Mouse (Mus musculus) C2C12 (cell line): ENCODE results near the gene CN725425. TPM values are rescaled to one million over a fixed set of nuclear protein-coding genes. Genes with fewer than 3 reads are reported as not detected.

Experiments used
- H3K27me3 ChIP-seq: one replicate; pipeline ENCODE4 v1.6.1; 2011; ENCODE audit not compliant: control insufficient read depth, insufficient read depth, insufficient read length
- H3K36me3 ChIP-seq: one replicate; pipeline ENCODE4 v1.6.1; 2011; ENCODE audit not compliant: control insufficient read depth, insufficient read depth
- H3K4me3 ChIP-seq: one replicate; pipeline ENCODE4 v1.5.1; 2011; ENCODE audit warnings: mild to moderate bottlenecking, control low read depth; ENCODE audit not compliant: poor library complexity, insufficient read depth, severe bottlenecking
- H3K79me2 ChIP-seq: one replicate; pipeline ENCODE4 v1.6.1; 2011; ENCODE audit not compliant: control insufficient read depth, insufficient read depth
- H3K79me3 ChIP-seq: one replicate; pipeline ENCODE4 v1.6.1; 2011; ENCODE audit warnings: low read depth, control low read depth
- H3ac ChIP-seq: one replicate; pipeline ENCODE3; 2011; ENCODE audit warnings: low read depth; ENCODE audit not compliant: control insufficient read depth, insufficient read length
- CEBPB ChIP-seq: IDR thresholded peaks from one replicate; pipeline ENCODE4 v1.6.1; 2011; ENCODE audit warnings: low read depth, mild to moderate bottlenecking, control low read depth, moderate library complexity
- CTCF ChIP-seq: IDR thresholded peaks from one replicate; pipeline ENCODE4 v1.5.1; 2011; ENCODE audit not compliant: control insufficient read depth, insufficient read depth, insufficient read length
- FOSL1 ChIP-seq: IDR thresholded peaks from one replicate; pipeline ENCODE4 v1.8.0; 2011; ENCODE audit warnings: mild to moderate bottlenecking, low read length; ENCODE audit not compliant: poor library complexity, insufficient read depth, severe bottlenecking
- MAX ChIP-seq: IDR thresholded peaks from one replicate; pipeline ENCODE4 v1.6.1; 2011; ENCODE audit warnings: mild to moderate bottlenecking, control low read depth
- MYOD1 ChIP-seq: IDR thresholded peaks from one replicate; pipeline ENCODE4 v1.6.1; 2011; ENCODE audit warnings: low read depth; ENCODE audit not compliant: control insufficient read depth, insufficient read length
- MYOG ChIP-seq: IDR thresholded peaks from one replicate; pipeline ENCODE4 v1.6.1; 2011; ENCODE audit not compliant: control insufficient read depth, insufficient read length; ENCODE audit errors: extremely low read depth
- USF1 ChIP-seq: IDR thresholded peaks from one replicate; pipeline ENCODE4 v1.6.1; 2011; ENCODE audit warnings: low read depth, mild to moderate bottlenecking, control low read depth, moderate library complexity
- polyA plus RNA-seq: library from polyadenylated mRNA; unstranded; fragments of >200 nt; fragmentation: generic; extraction: Trizol; gene quantifications from one replicate; pipeline ENCODE4 v1.2.1, GENCODE M21; 2012; ENCODE audit warnings: missing spikeins

CN725425 gene
- polyA plus RNA-seq, 1 experiment = not detected

- Histone ChIP-seq H3K36me3 (no peaks in the 10 kb centered on the region), H3K79me2 (no peaks in the 10 kb centered on the region), H3K27me3 (no peaks in the 10 kb centered on the region), H3ac (no peak overlapping the region), H3K4me3 (no peak overlapping the region), H3K79me3 (no peaks in the 10 kb centered on the region)
- TF ChIP-seq MAX (no peak), USF1 (no peak), CTCF (no peak), FOSL1 (no peak), CEBPB (no peak), MYOG (no peak), MYOD1 (no peak)
Observed at GRCm38 (mm10) chr15:91240683-91241335, 41.5 kb downstream of the CN725425 start.

- Histone ChIP-seq H3K27me3 (no peaks in the 10 kb centered on the region), H3ac (no peak overlapping the region), H3K36me3 (no peaks in the 10 kb centered on the region), H3K79me3 (no peaks in the 10 kb centered on the region), H3K4me3 (no peak overlapping the region), H3K79me2 (no peaks in the 10 kb centered on the region)
- TF ChIP-seq MYOG = no peak
- no peak for TF ChIP-seq FOSL1
- TF ChIP-seq CTCF = no peak
- TF ChIP-seq USF1 = no peak
- TF ChIP-seq MAX = no peak
- no peak for TF ChIP-seq MYOD1
- TF ChIP-seq CEBPB = no peak
Observed at GRCm38 (mm10) chr15:91250815-91251214, 51.5 kb downstream of the CN725425 start.

- no peak for TF ChIP-seq MYOD1
- TF ChIP-seq USF1 = no peak
- no peak for TF ChIP-seq MYOG
- Histone ChIP-seq H3K36me3 (no peaks in the 10 kb centered on the region), H3K79me3 (no peaks in the 10 kb centered on the region), H3K4me3 (no peak overlapping the region), H3ac (no peak overlapping the region), H3K79me2 (no peaks in the 10 kb centered on the region), H3K27me3 (no peaks in the 10 kb centered on the region)
Observed at GRCm38 (mm10) chr15:91251544-91252408, 52.5 kb downstream of the CN725425 start.

GRCm38 (mm10) chr15:91252956-91253355 is 53.7 kb downstream of the CN725425 start:
- Histone ChIP-seq H3K36me3 (no peaks in the 10 kb centered on the region), H3K79me3 (no peaks in the 10 kb centered on the region), H3K4me3 (no peak overlapping the region), H3K79me2 (no peaks in the 10 kb centered on the region), H3K27me3 (no peaks in the 10 kb centered on the region), H3ac (no peak overlapping the region)
- TF ChIP-seq CTCF = no peak
- TF ChIP-seq CEBPB = no peak
- no peak for TF ChIP-seq USF1
- no peak for TF ChIP-seq MYOD1
- TF ChIP-seq MAX = no peak
- no peak for TF ChIP-seq FOSL1
- no peak for TF ChIP-seq MYOG

- Histone ChIP-seq H3K36me3 (no peaks in the 10 kb centered on the region), H3K4me3 (no peak overlapping the region), H3K79me2 (no peaks in the 10 kb centered on the region), H3K79me3 (no peaks in the 10 kb centered on the region), H3ac (no peak overlapping the region), H3K27me3 (no peaks in the 10 kb centered on the region)
- TF ChIP-seq MYOG = no peak
- TF ChIP-seq FOSL1 = no peak
- TF ChIP-seq CEBPB = no peak
- no peak for TF ChIP-seq MYOD1
- TF ChIP-seq USF1 = no peak
Observed at GRCm38 (mm10) chr15:91255308-91255707, 56.0 kb downstream of the CN725425 start.
